Mouse (Mus musculus): ENCODE results near the gene Cox7a2l. TPM values are rescaled to one million over a fixed set of nuclear protein-coding genes. Genes with fewer than 3 reads are reported as not detected.

Gene Cox7a2l
- polyA plus RNA-seq, 1 experiment from 2014 or later, result 180 TPM

GRCm38 (mm10) chr17:83533150-83533549 lies 16.0 kb upstream of the Cox7a2l start:
- Histone ChIP-seq H3K4me3 (ENCODE audit: low read length) (no peak overlapping the region), H3K27ac (ENCODE audit: low read length) (no peak overlapping the region), H3K9ac (ENCODE audit: low read length) (no peak overlapping the region), H3K9me3 (ENCODE audit: control insufficient read depth, low read length) (0 out of 2 replicates have a peak, but pooled peaks cover 2% of the 10 kb centered on the region), H3K36me3 (ENCODE audit: control insufficient read depth, insufficient read depth, low read length) (no peaks in the 10 kb centered on the region), H3K27me3 (ENCODE audit: control insufficient read depth, insufficient read depth, low read depth, low read length) (no peaks in the 10 kb centered on the region), H3K4me2 (ENCODE audit: low read depth, low read length) (no peak overlapping the region), H3K4me1 (replicated peaks; ENCODE audit: control insufficient read depth, insufficient read depth, low read length) (peaks cover under 1% of the 10 kb centered on the region)
- ATAC-seq (ENCODE audit: low read depth), result no peak
- 36% methylated on average over 9 of the region's 9 CpGs for WGBS

GRCm38 (mm10) chr17:83527651-83528381 lies 10.7 kb upstream of the Cox7a2l start:
- Histone ChIP-seq H3K4me3 (ENCODE audit: low read length) (peak overlapping the region; percentile 27), H3K9me3 (ENCODE audit: control insufficient read depth, low read length) (no peaks in the 10 kb centered on the region), H3K4me1 (replicated peaks; ENCODE audit: control insufficient read depth, insufficient read depth, low read length) (peaks cover 23% of the 10 kb centered on the region), H3K4me2 (ENCODE audit: low read depth, low read length) (peak overlapping the region; percentile 54), H3K27ac (ENCODE audit: low read length) (peak overlapping the region; percentile 74), H3K27me3 (ENCODE audit: control insufficient read depth, insufficient read depth, low read depth, low read length) (no peaks in the 10 kb centered on the region), H3K36me3 (ENCODE audit: control insufficient read depth, insufficient read depth, low read length) (no peaks in the 10 kb centered on the region), H3K9ac (ENCODE audit: low read length) (peak overlapping the region; percentile 48)
- peak; percentile 78 for ATAC-seq (ENCODE audit: low read depth)
- 13% methylated on average over 17 of the region's 17 CpGs for WGBS

GRCm38 (mm10) chr17:83526624-83527532 lies 9.7 kb upstream of the Cox7a2l start:
- Histone ChIP-seq H3K9me3 (ENCODE audit: control insufficient read depth, low read length) (no peaks in the 10 kb centered on the region), H3K4me3 (ENCODE audit: low read length) (peak overlapping the region; percentile 27), H3K27me3 (ENCODE audit: control insufficient read depth, insufficient read depth, low read depth, low read length) (no peaks in the 10 kb centered on the region), H3K4me2 (ENCODE audit: low read depth, low read length) (peak overlapping the region; percentile 54), H3K36me3 (ENCODE audit: control insufficient read depth, insufficient read depth, low read length) (no peaks in the 10 kb centered on the region), H3K9ac (ENCODE audit: low read length) (peak overlapping the region; percentile 48), H3K27ac (ENCODE audit: low read length) (peak overlapping the region; percentile 74), H3K4me1 (replicated peaks; ENCODE audit: control insufficient read depth, insufficient read depth, low read length) (peaks cover 23% of the 10 kb centered on the region)
- peak; percentile 91 for ATAC-seq (ENCODE audit: low read depth)
- WGBS, result 28% methylated on average over 13 of the region's 13 CpGs

- ATAC-seq (ENCODE audit: low read depth), result peak; percentile 29; the same call in 1 of the 2 replicates
These were observed 9.0 kb upstream of the Cox7a2l start for GRCm38 (mm10) chr17:83526091-83526561.

GRCm38 (mm10) chr17:83525596-83525995 lies 8.5 kb upstream of the Cox7a2l start:
- no peak for ATAC-seq (ENCODE audit: low read depth)
- Histone ChIP-seq H3K9me3 (ENCODE audit: control insufficient read depth, low read length) (no peaks in the 10 kb centered on the region), H3K36me3 (ENCODE audit: control insufficient read depth, insufficient read depth, low read length) (no peaks in the 10 kb centered on the region), H3K4me3 (ENCODE audit: low read length) (no peak overlapping the region), H3K27ac (ENCODE audit: low read length) (no peak overlapping the region), H3K9ac (ENCODE audit: low read length) (no peak overlapping the region), H3K4me2 (ENCODE audit: low read depth, low read length) (no peak overlapping the region; the same call in 1 of the 2 replicates), H3K27me3 (ENCODE audit: control insufficient read depth, insufficient read depth, low read depth, low read length) (no peaks in the 10 kb centered on the region), H3K4me1 (replicated peaks; ENCODE audit: control insufficient read depth, insufficient read depth, low read length) (peaks cover 23% of the 10 kb centered on the region)
- WGBS, result 9% methylated on average over 8 of the region's 8 CpGs

More at GRCm38 (mm10) chr17:83526091-83526561, 9.0 kb upstream of the Cox7a2l start:
- H3K4me1 ChIP-seq (replicated peaks; ENCODE audit: control insufficient read depth, insufficient read depth, low read length), result peaks cover 23% of the 10 kb centered on the region
- H3K9ac ChIP-seq (ENCODE audit: low read length), result no peak overlapping the region
- no peaks in the 10 kb centered on the region for H3K27me3 ChIP-seq (ENCODE audit: control insufficient read depth, insufficient read depth, low read depth, low read length)
- H3K27ac ChIP-seq (ENCODE audit: low read length), result peak overlapping the region; percentile 39; the same call in 1 of the 2 replicates
- H3K4me3 ChIP-seq (ENCODE audit: low read length), result no peak overlapping the region
- no peaks in the 10 kb centered on the region for H3K9me3 ChIP-seq (ENCODE audit: control insufficient read depth, low read length)
- H3K4me2 ChIP-seq (ENCODE audit: low read depth, low read length), result no peak overlapping the region
- WGBS, result 15% methylated on average over 5 of the region's 5 CpGs
- no peaks in the 10 kb centered on the region for H3K36me3 ChIP-seq (ENCODE audit: control insufficient read depth, insufficient read depth, low read length)

- Histone ChIP-seq H3K27me3 (ENCODE audit: control insufficient read depth, insufficient read depth, low read depth, low read length) (no peaks in the 10 kb centered on the region), H3K4me3 (ENCODE audit: low read length) (no peak overlapping the region), H3K9ac (ENCODE audit: low read length) (no peak overlapping the region), H3K9me3 (ENCODE audit: control insufficient read depth, low read length) (no peaks in the 10 kb centered on the region), H3K36me3 (ENCODE audit: control insufficient read depth, insufficient read depth, low read length) (no peaks in the 10 kb centered on the region), H3K27ac (ENCODE audit: low read length) (no peak overlapping the region), H3K4me1 (replicated peaks; ENCODE audit: control insufficient read depth, insufficient read depth, low read length) (peaks cover 23% of the 10 kb centered on the region), H3K4me2 (ENCODE audit: low read depth, low read length) (no peak overlapping the region)
- no peak for ATAC-seq (ENCODE audit: low read depth)
- 50% methylated on average over 7 of the region's 7 CpGs for WGBS
These were observed 7.6 kb upstream of the Cox7a2l start for GRCm38 (mm10) chr17:83524753-83525152.

- no peak overlapping the region for H3K27ac ChIP-seq (ENCODE audit: low read length)
- no peak overlapping the region for H3K4me3 ChIP-seq (ENCODE audit: low read length)
- H3K27me3 ChIP-seq (ENCODE audit: control insufficient read depth, insufficient read depth, low read depth, low read length), result no peaks in the 10 kb centered on the region
- H3K4me2 ChIP-seq (ENCODE audit: low read depth, low read length), result no peak overlapping the region
- no peaks in the 10 kb centered on the region for H3K36me3 ChIP-seq (ENCODE audit: control insufficient read depth, insufficient read depth, low read length)
- no peak for ATAC-seq (ENCODE audit: low read depth)
- WGBS, result 68% methylated on average over 7 of the region's 7 CpGs
- H3K9me3 ChIP-seq (ENCODE audit: control insufficient read depth, low read length), result no peaks in the 10 kb centered on the region
- no peak overlapping the region for H3K9ac ChIP-seq (ENCODE audit: low read length)
- H3K4me1 ChIP-seq (replicated peaks; ENCODE audit: control insufficient read depth, insufficient read depth, low read length), result peaks cover 19% of the 10 kb centered on the region
These were observed 5.7 kb upstream of the Cox7a2l start for GRCm38 (mm10) chr17:83522590-83523379.

- H3K36me3 ChIP-seq (ENCODE audit: control insufficient read depth, insufficient read depth, low read length), result no peaks in the 10 kb centered on the region
- H3K27me3 ChIP-seq (ENCODE audit: control insufficient read depth, insufficient read depth, low read depth, low read length), result no peaks in the 10 kb centered on the region
- H3K4me1 ChIP-seq (replicated peaks; ENCODE audit: control insufficient read depth, insufficient read depth, low read length), result peaks cover 10% of the 10 kb centered on the region
- no peak for ATAC-seq (ENCODE audit: low read depth)
- whole genome bisulfite sequencing, result 82% methylated on average over 4 of the region's 4 CpGs
- no peaks in the 10 kb centered on the region for H3K9me3 ChIP-seq (ENCODE audit: control insufficient read depth, low read length)
- H3K4me2 ChIP-seq (ENCODE audit: low read depth, low read length), result no peak overlapping the region
- H3K4me3 ChIP-seq (ENCODE audit: low read length), result no peak overlapping the region
- H3K9ac ChIP-seq (ENCODE audit: low read length), result no peak overlapping the region
- no peak overlapping the region for H3K27ac ChIP-seq (ENCODE audit: low read length)
These were observed 4.8 kb upstream of the Cox7a2l start for GRCm38 (mm10) chr17:83521881-83522280.

All from lung, embryonic 16.5 days (tissue).